Mouse (Mus musculus): ENCODE measurements around the gene Tst.

Gene Tst

GRCm38 (mm10) chr15:78429871-78430622 lies 24.3 kb upstream of the Tst start:
- no peak for DNase-seq

GRCm38 (mm10) chr15:78429139-78429459 lies 23.4 kb upstream of the Tst start:
- DNase-seq: no peak

- DNase-seq: peak; percentile 26 to 42
Measured at GRCm38 (mm10) chr15:78428391-78429138, 22.9 kb upstream of the Tst start, which contains the start of gene Kctd17. Gene Kctd17 (plus strand): TSS chr15:78428564.

- DNase-seq: no peak
Measured at GRCm38 (mm10) chr15:78425230-78425629, 19.5 kb upstream of the Tst start.

- DNase-seq: no peak
Measured at GRCm38 (mm10) chr15:78424507-78424906, 18.8 kb upstream of the Tst start.

GRCm38 (mm10) chr15:78422046-78422956 lies 16.6 kb upstream of the Tst start:
- DNase-seq: peak; percentile 86 to 87

- no peak for DNase-seq
Measured at GRCm38 (mm10) chr15:78420395-78420794, 14.7 kb upstream of the Tst start.

GRCm38 (mm10) chr15:78416937-78417336 lies 11.2 kb upstream of the Tst start:
- DNase-seq: no peak

GRCm38 (mm10) chr15:78414157-78414556 lies 8.4 kb upstream of the Tst start:
- DNase-seq: no peak

GRCm38 (mm10) chr15:78413719-78414117 lies 8.0 kb upstream of the Tst start:
- no peak for DNase-seq

- no peak for DNase-seq
Measured at GRCm38 (mm10) chr15:78413083-78413718, 7.5 kb upstream of the Tst start.

GRCm38 (mm10) chr15:78409570-78410052 lies 3.9 kb upstream of the Tst start:
- DNase-seq: no peak

- peak; percentile 90 for DNase-seq
Measured at GRCm38 (mm10) chr15:78406293-78406934, 707 bp upstream of the Tst start, which contains the start of gene Mpst. Gene Mpst (plus strand): TSS chr15:78406416.

GRCm38 (mm10) chr15:78405098-78405497 lies 609 bp downstream of the Tst start:
- DNase-seq: no peak

- DNase-seq: no peak
Measured at GRCm38 (mm10) chr15:78403896-78404295, 1.8 kb downstream of the Tst start.

- no peak for DNase-seq
Measured at GRCm38 (mm10) chr15:78403301-78403741, 2.4 kb downstream of the Tst start.

- no peak for DNase-seq
Measured at GRCm38 (mm10) chr15:78402423-78402822, 3.3 kb downstream of the Tst start.

- no peak for DNase-seq
Measured at GRCm38 (mm10) chr15:78401921-78402320, 3.8 kb downstream of the Tst start.

GRCm38 (mm10) chr15:78401345-78401744 lies 4.4 kb downstream of the Tst start:
- DNase-seq: no peak

GRCm38 (mm10) chr15:78395478-78395962 lies 10.2 kb downstream of the Tst start, which contains the start of gene Tex33:
Gene Tex33 (minus strand): TSS chr15:78395912.
- DNase-seq: no peak

GRCm38 (mm10) chr15:78390855-78391254 lies 14.9 kb downstream of the Tst start:
- DNase-seq: peak; percentile 26 to 35

- DNase-seq: no peak
Measured at GRCm38 (mm10) chr15:78385564-78385963, 20.1 kb downstream of the Tst start.

Data from thymus, postnatal 36 days (tissue).